8 mouse cellular contexts compared by ENCODE assay signal in genomic region chr6:32377181-32377580, GRCm38 (mm10).
DNase-seq lines count a peak whose midpoint lies in the region; ATAC-seq and TF ChIP-seq lines count a peak whose summit lies in the region.

No protein-coding gene starts in this region.

- CTCF ChIA-PET in Patski (lab: Charles Lee), result no interaction called here

- H3K27ac ChIP-seq in forebrain, embryonic 14.5 days (ENCODE audit: low read depth, low read length), result 0 out of 2 replicates have a peak overlapping the region, but pooled peaks have one; percentile 6
- H3K27ac ChIP-seq in forebrain, embryonic 10.5 days, result no peak overlapping the region
- H3K27ac ChIP-seq in forebrain, embryonic 16.5 days (ENCODE audit: low read length), result 0 out of 2 replicates have a peak overlapping the region, but pooled peaks have one; percentile 24

- peak; percentile 58 for DNase-seq in forebrain, embryonic 14.5 days (ENCODE audit: low spot score)
- DNase-seq in forebrain, embryonic 10.5 days (ENCODE audit: extremely low spot score, low spot score), result no peak
- DNase-seq in Patski (ENCODE audit: low read depth, low spot score), result peak; percentile 91
- peak; percentile 81 for DNase-seq in heart, postnatal 4 days
- peak; percentile 47 for DNase-seq in lung, postnatal 10 days
- DNase-seq in embryo, embryonic 11 days, result no peak
- DNase-seq in thymus, postnatal 25 days, result no peak

- peaks cover 10% of the 10 kb centered on the region for H3K4me1 ChIP-seq in forebrain, embryonic 14.5 days (ENCODE audit: control insufficient read depth, insufficient read depth, low read length)
- H3K4me1 ChIP-seq in forebrain, embryonic 10.5 days, result peaks cover 19% of the 10 kb centered on the region
- H3K4me1 ChIP-seq in forebrain, embryonic 16.5 days (replicated peaks; ENCODE audit: control insufficient read depth, insufficient read depth, low read length), result peaks cover 37% of the 10 kb centered on the region

- H3K9me3 ChIP-seq in forebrain, embryonic 14.5 days (replicated peaks; ENCODE audit: control insufficient read depth, low read length), result no peaks in the 10 kb centered on the region
- H3K9me3 ChIP-seq in forebrain, embryonic 10.5 days, result no peaks in the 10 kb centered on the region
- no peaks in the 10 kb centered on the region for H3K9me3 ChIP-seq in forebrain, embryonic 16.5 days (ENCODE audit: control insufficient read depth, low read length)

- no peak overlapping the region for H3K4me2 ChIP-seq in forebrain, embryonic 14.5 days (ENCODE audit: low read length)
- H3K4me2 ChIP-seq in forebrain, embryonic 16.5 days (ENCODE audit: low read length), result no peak overlapping the region

- TF ChIP-seq CTCF in Patski (IDR thresholded peaks at IDR 0.05), result no peak

- H3K9ac ChIP-seq in forebrain, embryonic 14.5 days (ENCODE audit: low read length), result no peak overlapping the region
- H3K9ac ChIP-seq in forebrain, embryonic 16.5 days (replicated peaks; ENCODE audit: low read depth, low read length), result no peak overlapping the region

- H3K4me3 ChIP-seq in forebrain, embryonic 14.5 days (ENCODE audit: low read depth, low read length), result no peak overlapping the region
- no peak overlapping the region for H3K4me3 ChIP-seq in forebrain, embryonic 10.5 days
- no peak overlapping the region for H3K4me3 ChIP-seq in forebrain, embryonic 16.5 days (replicated peaks; ENCODE audit: low read length)

- no peak for ATAC-seq in forebrain, embryonic 14.5 days
- no peak for ATAC-seq in Patski
- ATAC-seq in forebrain, embryonic 16.5 days, result no peak

- H3K36me3 ChIP-seq in forebrain, embryonic 14.5 days (ENCODE audit: control insufficient read depth, insufficient read depth, low read length), result no peaks in the 10 kb centered on the region
- no peaks in the 10 kb centered on the region for H3K36me3 ChIP-seq in forebrain, embryonic 10.5 days (replicated peaks)
- H3K36me3 ChIP-seq in forebrain, embryonic 16.5 days (ENCODE audit: control insufficient read depth, insufficient read depth), result no peaks in the 10 kb centered on the region

- POLR2A ChIA-PET in Patski (lab: Charles Lee), result interaction anchor here (1.2 kb wide), 1 partner anchor 9 kb away, joined by 3 read pairs; no protein-coding TSS in a partner anchor

- in situ Hi-C loops in Patski (cut with MboI; ENCODE audit: low pct_unique_long_range_greater_than_20kb), result no loop called here

- H3K27me3 ChIP-seq in forebrain, embryonic 14.5 days (replicated peaks; ENCODE audit: control insufficient read depth, insufficient read depth, low read length), result no peaks in the 10 kb centered on the region
- H3K27me3 ChIP-seq in forebrain, embryonic 10.5 days (ENCODE audit: poor library complexity, severe bottlenecking), result no peaks in the 10 kb centered on the region
- H3K27me3 ChIP-seq in Patski, result no peaks in the 10 kb centered on the region
- H3K27me3 ChIP-seq in forebrain, embryonic 16.5 days (replicated peaks; ENCODE audit: control insufficient read depth, insufficient read depth, low read length), result no peaks in the 10 kb centered on the region

- WGBS in forebrain, embryonic 14.5 days, result 55% methylated on average over 8 of the region's 8 CpGs
- 90% methylated on average over 8 of the region's 8 CpGs for WGBS in forebrain, embryonic 10.5 days
- 43% methylated on average over 8 of the region's 8 CpGs for WGBS in forebrain, embryonic 16.5 days

Comparison
In these comparisons a context has a peak if more than half of its experiments do, and no peak if none do; other contexts are left out.
1. DNase-seq: peak in forebrain, embryonic 14.5 days (single experiment), Patski (single experiment), heart, postnatal 4 days (single experiment) and lung, postnatal 10 days (single experiment); none in forebrain, embryonic 10.5 days (single experiment), embryo, embryonic 11 days (single experiment) and thymus, postnatal 25 days (single experiment).